Mouse (Mus musculus) midbrain, embryonic 14.5 days (tissue): Measurements from ENCODE around the gene Ankrd61. TPM values are rescaled to one million over a fixed set of nuclear protein-coding genes. Genes with fewer than 3 reads are reported as not detected.

Source experiments
- ATAC-seq: fragments of 200-750 bp; cut with Nextera tagmentation; 2 replicates; pipeline ENCODE4 v1.8.0; 2017; ENCODE audit warnings: moderate number of reproducible peaks, moderate library complexity; ENCODE audit not compliant: low FRiP score, low TSS enrichment
- DNase-seq: peaks from one replicate; pipeline ENCODE4 v3.0.0-alpha.2; 2015
- H3K27ac ChIP-seq: fragments of 300-500 bp; sonication (generic); replicated peaks from 2 replicates; pipeline ENCODE4 v1.5.1; 2014; ENCODE audit warnings: mild to moderate bottlenecking, low read depth, low read length, moderate library complexity
- H3K27me3 ChIP-seq: fragments of 300-500 bp; sonication (generic); 2 replicates; pipeline ENCODE4 v1.6.1; 2014; ENCODE audit warnings: low read length, control low read depth, mixed read lengths; ENCODE audit not compliant: control insufficient read depth, insufficient read depth
- H3K36me3 ChIP-seq: fragments of 300-500 bp; sonication (generic); 2 replicates; pipeline ENCODE4 v1.6.1; 2014; ENCODE audit warnings: low read length, control low read depth; ENCODE audit not compliant: control insufficient read depth, insufficient read depth
- H3K4me1 ChIP-seq: fragments of 300-500 bp; sonication (generic); 2 replicates; pipeline ENCODE4 v1.6.1; 2014; ENCODE audit warnings: mild to moderate bottlenecking, antibody characterized with exemption, low read length, control low read depth; ENCODE audit not compliant: control insufficient read depth, insufficient read depth
- H3K4me2 ChIP-seq: fragments of 300-500 bp; sonication (generic); 2 replicates; pipeline ENCODE4 v1.6.1; 2014; ENCODE audit warnings: mild to moderate bottlenecking, low read length, moderate library complexity
- H3K4me3 ChIP-seq: fragments of 300-500 bp; sonication (generic); replicated peaks from 2 replicates; pipeline ENCODE4 v1.5.1; 2014; ENCODE audit warnings: low read depth, low read length
- H3K9ac ChIP-seq: fragments of 300-500 bp; sonication (generic); replicated peaks from 2 replicates; pipeline ENCODE4 v1.6.1; 2014; ENCODE audit warnings: mild to moderate bottlenecking, low read length, moderate library complexity
- H3K9me3 ChIP-seq: fragments of 300-500 bp; sonication (generic); 2 replicates; pipeline ENCODE4 v1.6.1; 2016; ENCODE audit warnings: low read length, control low read depth, mixed read lengths; ENCODE audit not compliant: control insufficient read depth
- WGBS: fragments of 180-500 bp; shearing (Covaris S2); extraction: QIAGEN DNeasy Blood & Tissue Kit; methylation state at CpG from one replicate; pipeline ENCODE4 v1.1.7; 2014; 5-methylcytosine and 5-hydroxymethylcytosine counted together
- polyA plus RNA-seq: library from polyadenylated mRNA; unstranded; fragments of >200 nt; fragmentation: Nextera tagmentation; extraction: Ambion mirVana; gene quantifications from 2 replicates; pipeline ENCODE4 v1.2.1, GENCODE M21; 2014

The Ankrd61 gene
- polyA plus RNA-seq, 1 experiment from 2014 or later: 0.61 TPM

GRCm38 (mm10) chr5:143930656-143931055 lies 33.2 kb upstream of the Ankrd61 start:
- no peaks in the 10 kb centered on the region for H3K4me1 ChIP-seq
- no peaks in the 10 kb centered on the region for H3K9me3 ChIP-seq
- WGBS: 92% methylated on average over 12 of the region's 12 CpGs
- no peak overlapping the region for H3K27ac ChIP-seq
- no peak for DNase-seq
- H3K4me3 ChIP-seq: no peak overlapping the region
- H3K4me2 ChIP-seq: no peak overlapping the region
- peaks cover 60% of the 10 kb centered on the region for H3K36me3 ChIP-seq
- H3K9ac ChIP-seq: no peak overlapping the region
- no peak for ATAC-seq
- H3K27me3 ChIP-seq: no peaks in the 10 kb centered on the region

GRCm38 (mm10) chr5:143929291-143929690 lies 31.8 kb upstream of the Ankrd61 start:
- Histone ChIP-seq H3K27ac (no peak overlapping the region), H3K4me3 (no peak overlapping the region), H3K9me3 (no peaks in the 10 kb centered on the region), H3K9ac (no peak overlapping the region), H3K4me2 (no peak overlapping the region), H3K27me3 (no peaks in the 10 kb centered on the region), H3K36me3 (peaks cover 74% of the 10 kb centered on the region), H3K4me1 (no peaks in the 10 kb centered on the region)
- ATAC-seq (no peak), DNase-seq (no peak)
- WGBS: 90% methylated on average over 4 of the region's 4 CpGs

- no peak for ATAC-seq
- Histone ChIP-seq H3K4me3 (no peak within 1 kb of the TSS), H3K4me2 (no peak within 1 kb of the TSS), H3K27me3 (no peaks in the 10 kb centered on the region), H3K9ac (no peak within 1 kb of the TSS), H3K9me3 (no peaks in the 10 kb centered on the region), H3K4me1 (no peaks in the 10 kb centered on the region), H3K36me3 (peaks cover 87% of the 10 kb centered on the region), H3K27ac (no peak within 1 kb of the TSS)
- DNase-seq: no peak
- 94% methylated on average over 8 of the region's 8 CpGs for WGBS
These were observed 30.4 kb upstream of the Ankrd61 start, which contains the start of gene Gm42421 for GRCm38 (mm10) chr5:143927875-143928274. Gene Gm42421, plus strand, starts transcription at chr5:143928175.

- Histone ChIP-seq H3K27ac (no peak overlapping the region), H3K9ac (no peak overlapping the region), H3K27me3 (no peaks in the 10 kb centered on the region), H3K36me3 (peaks cover 87% of the 10 kb centered on the region), H3K4me3 (no peak overlapping the region), H3K4me2 (no peak overlapping the region), H3K9me3 (no peaks in the 10 kb centered on the region), H3K4me1 (no peaks in the 10 kb centered on the region)
- DNase-seq: no peak
- 93% methylated on average over 6 of the region's 6 CpGs for WGBS
- ATAC-seq: no peak
These were observed 27.4 kb upstream of the Ankrd61 start for GRCm38 (mm10) chr5:143924781-143925452.

GRCm38 (mm10) chr5:143918120-143918519 lies 20.6 kb upstream of the Ankrd61 start:
- WGBS: 94% methylated on average over 3 of the region's 3 CpGs
- H3K27me3 ChIP-seq: no peaks in the 10 kb centered on the region
- H3K36me3 ChIP-seq: peaks cover 76% of the 10 kb centered on the region
- no peaks in the 10 kb centered on the region for H3K4me1 ChIP-seq
- no peak overlapping the region for H3K9ac ChIP-seq
- H3K27ac ChIP-seq: no peak overlapping the region
- H3K4me3 ChIP-seq: no peak overlapping the region
- H3K4me2 ChIP-seq: no peak overlapping the region
- no peak for ATAC-seq
- no peak for DNase-seq
- H3K9me3 ChIP-seq: no peaks in the 10 kb centered on the region

- 49% methylated on average over 5 of the region's 5 CpGs for WGBS
- ATAC-seq (no peak), DNase-seq (peak; percentile 66)
- H3K9ac ChIP-seq: no peak overlapping the region
- H3K4me3 ChIP-seq: no peak overlapping the region
- no peaks in the 10 kb centered on the region for H3K4me1 ChIP-seq
- H3K27me3 ChIP-seq: no peaks in the 10 kb centered on the region
- no peak overlapping the region for H3K4me2 ChIP-seq
- H3K27ac ChIP-seq: no peak overlapping the region
- no peaks in the 10 kb centered on the region for H3K9me3 ChIP-seq
- peaks cover 70% of the 10 kb centered on the region for H3K36me3 ChIP-seq
These were observed 19.9 kb upstream of the Ankrd61 start for GRCm38 (mm10) chr5:143917418-143917817.

- ATAC-seq (no peak), DNase-seq (no peak)
- Histone ChIP-seq H3K9ac (no peak overlapping the region), H3K36me3 (peaks cover 63% of the 10 kb centered on the region), H3K27me3 (no peaks in the 10 kb centered on the region), H3K9me3 (no peaks in the 10 kb centered on the region), H3K4me3 (no peak overlapping the region), H3K27ac (no peak overlapping the region), H3K4me2 (no peak overlapping the region), H3K4me1 (no peaks in the 10 kb centered on the region)
- 94% methylated on average over 9 of the region's 9 CpGs for WGBS
These were observed 18.7 kb upstream of the Ankrd61 start for GRCm38 (mm10) chr5:143916221-143916620.

GRCm38 (mm10) chr5:143909417-143910400 lies 12.2 kb upstream of the Ankrd61 start, which contains the start of the genes Aimp2 and Pms2:
Gene Aimp2, minus strand, starts transcription at chr5:143909847.
Gene Pms2, plus strand, starts transcription at chr5:143909964.
- Histone ChIP-seq H3K4me2 (peak within 1 kb of the TSS; percentile 82), H3K27me3 (no peaks in the 10 kb centered on the region), H3K9me3 (no peaks in the 10 kb centered on the region), H3K9ac (peak within 1 kb of the TSS; percentile 60), H3K36me3 (peaks cover 31% of the 10 kb centered on the region), H3K4me3 (peak within 1 kb of the TSS; percentile 75), H3K4me1 (peaks cover 20% of the 10 kb centered on the region), H3K27ac (peak within 1 kb of the TSS; percentile 84)
- DNase-seq (peak; percentile 99), ATAC-seq (peak; percentile 100)
- under 1% methylated on average over 70 of the region's 70 CpGs for WGBS
